In genomic region chr14:116924266-116924665, GRCm38 (mm10) we compare ENCODE assay signal across 10 mouse cellular contexts. TPM values are rescaled to one million over a fixed set of nuclear protein-coding genes. Genes with fewer than 3 reads are reported as not detected.
A peak's percentile ranks its signal among the peaks of the same experiment; 100 is the strongest.
DNase-seq lines count a peak whose midpoint lies in the region; ATAC-seq lines count a peak whose summit lies in the region.
"Had no signal": no experiment of that assay in that cellular context is flagged by ENCODE, and none has a peak within 500 bp of the region (broad histone marks: within the 10 kb centered on the region; RNA-seq: fewer than 3 reads in every experiment).

No protein-coding gene starts in this region.

- H3K27me3 ChIP-seq in heart, embryonic 13.5 days (replicated peaks): peaks cover 4% of the 10 kb centered on the region; the same call in 1 of the 2 replicates
- no peaks in the 10 kb centered on the region for H3K27me3 ChIP-seq in forebrain, embryonic 16.5 days (replicated peaks; ENCODE audit: control insufficient read depth, insufficient read depth, low read length)
- H3K27me3 ChIP-seq in midbrain, embryonic 10.5 days (ENCODE audit: low read depth, poor library complexity, severe bottlenecking): no peaks in the 10 kb centered on the region
- H3K27me3 ChIP-seq: Patski had no signal

- no peaks in the 10 kb centered on the region for H3K9me3 ChIP-seq in heart, embryonic 13.5 days
- no peaks in the 10 kb centered on the region for H3K9me3 ChIP-seq in forebrain, embryonic 16.5 days (ENCODE audit: control insufficient read depth, low read length)
- H3K9me3 ChIP-seq in midbrain, embryonic 10.5 days (replicated peaks): no peaks in the 10 kb centered on the region
- H3K9me3 ChIP-seq: liver, embryonic 15.5 days had no signal

- H3K9ac ChIP-seq in heart, embryonic 13.5 days: no peak overlapping the region
- no peak overlapping the region for H3K9ac ChIP-seq in forebrain, embryonic 16.5 days (replicated peaks; ENCODE audit: low read depth, low read length)
- H3K9ac ChIP-seq: liver, embryonic 15.5 days had no signal

- H3K4me1 ChIP-seq in heart, embryonic 13.5 days: peaks cover 21% of the 10 kb centered on the region
- peaks cover 18% of the 10 kb centered on the region for H3K4me1 ChIP-seq in forebrain, embryonic 16.5 days (replicated peaks; ENCODE audit: control insufficient read depth, insufficient read depth, low read length)
- peaks cover 27% of the 10 kb centered on the region for H3K4me1 ChIP-seq in midbrain, embryonic 10.5 days
- H3K4me1 ChIP-seq: liver, embryonic 15.5 days had no signal

- H3K27ac ChIP-seq in heart, embryonic 13.5 days (replicated peaks): no peak overlapping the region
- H3K27ac ChIP-seq in forebrain, embryonic 16.5 days (ENCODE audit: low read length): no peak overlapping the region
- H3K27ac ChIP-seq in midbrain, embryonic 10.5 days (replicated peaks): peak overlapping the region; percentile 99
- H3K27ac ChIP-seq: liver, embryonic 15.5 days had no signal

- no peak for ATAC-seq in heart, embryonic 13.5 days (ENCODE audit: extremely low read depth, insufficient number of reproducible peaks, low FRiP score, low TSS enrichment)
- no peak for ATAC-seq in forebrain, embryonic 16.5 days

- no peak for DNase-seq in heart, postnatal 36 days
- peak; percentile 22 for DNase-seq in embryo, embryonic 9.5 days (ENCODE audit: extremely low spot score)
- DNase-seq in midbrain, embryonic 10.5 days (ENCODE audit: low spot score): no peak
- no peak for DNase-seq in right cerebral cortex, postnatal 4 days
- DNase-seq in thymus, postnatal 0 days (ENCODE audit: low spot score): no peak
- DNase-seq in cerebellum, postnatal 36 days: no peak

- no peaks in the 10 kb centered on the region for H3K36me3 ChIP-seq in heart, embryonic 13.5 days
- H3K36me3 ChIP-seq in forebrain, embryonic 16.5 days (ENCODE audit: control insufficient read depth, insufficient read depth): no peaks in the 10 kb centered on the region
- no peaks in the 10 kb centered on the region for H3K36me3 ChIP-seq in midbrain, embryonic 10.5 days
- H3K36me3 ChIP-seq: liver, embryonic 15.5 days had no signal

- H3K4me3 ChIP-seq in heart, embryonic 13.5 days: no peak overlapping the region
- no peak overlapping the region for H3K4me3 ChIP-seq in forebrain, embryonic 16.5 days (replicated peaks; ENCODE audit: low read length)
- H3K4me3 ChIP-seq in midbrain, embryonic 10.5 days: peak overlapping the region; percentile 96

- WGBS in heart, embryonic 13.5 days: 54% methylated on average over 2 of the region's 2 CpGs
- 37% methylated on average over 2 of the region's 2 CpGs for WGBS in forebrain, embryonic 16.5 days
- WGBS in midbrain, embryonic 10.5 days: 16% methylated on average over 2 of the region's 2 CpGs

- intact Hi-C loops in heart, postnatal 36 days (cut with DNase I): no loop called here

- H3K4me2 ChIP-seq in heart, embryonic 13.5 days: peak overlapping the region; percentile 99; the same call in 1 of the 2 replicates
- H3K4me2 ChIP-seq in forebrain, embryonic 16.5 days (ENCODE audit: low read length): peak overlapping the region; percentile 90
- H3K4me2 ChIP-seq: liver, embryonic 15.5 days had no signal

RNA-seq across cellular contexts. Expression of gene Gpc6, which starts 0.8 kb away (rescaled TPM):
- polyA plus RNA-seq in heart, embryonic 13.5 days (2015; fragmentation: Nextera tagmentation; extraction: Ambion mirVana): 13.1 and 14.0 TPM in 2 replicates
- total RNA-seq in heart, postnatal 36 days (2021): 10 to 100 TPM; 11.4 to 11.5 TPM
- polyA plus RNA-seq in forebrain, embryonic 16.5 days (2015; fragmentation: Nextera tagmentation; extraction: Ambion mirVana): 17.2 and 18.2 TPM in 2 replicates
- polyA plus RNA-seq in midbrain, embryonic 10.5 days (2016; fragmentation: Nextera tagmentation; extraction: Ambion mirVana): 36.6 and 37.7 TPM in 2 replicates
- polyA plus RNA-seq in thymus, postnatal 0 days (2015; fragmentation: Nextera tagmentation; extraction: Ambion mirVana): 2.3 and 2.8 TPM in 2 replicates
